Mouse (Mus musculus) stomach, embryonic 16.5 days (tissue): ENCODE measurements around the gene Aftph. TPM values are rescaled to one million over a fixed set of nuclear protein-coding genes. Genes with fewer than 3 reads are reported as not detected.

Experiments used
- ATAC-seq: fragments of 200-750 bp; cut with Nextera tagmentation; 2 replicates; pipeline ENCODE4 v1.8.0; 2017; ENCODE audit warnings: moderate number of reproducible peaks, moderate TSS enrichment; ENCODE audit not compliant: insufficient read depth, low FRiP score
- H3K27ac ChIP-seq: fragments of 300-500 bp; sonication (generic); 2 replicates; pipeline ENCODE4 v1.5.1; 2014; ENCODE audit warnings: low read length
- H3K27me3 ChIP-seq: fragments of 300-500 bp; sonication (generic); 2 replicates; pipeline ENCODE4 v1.6.1; 2014; ENCODE audit warnings: low read length, control low read depth, mixed read lengths; ENCODE audit not compliant: control insufficient read depth, insufficient read depth
- H3K36me3 ChIP-seq: fragments of 300-500 bp; sonication (generic); 2 replicates; pipeline ENCODE4 v1.6.1; 2014; ENCODE audit warnings: low read length; ENCODE audit not compliant: control insufficient read depth, insufficient read depth
- H3K4me1 ChIP-seq: fragments of 300-500 bp; sonication (generic); 2 replicates; pipeline ENCODE4 v1.6.1; 2014; ENCODE audit warnings: low read length, control low read depth, mixed read lengths; ENCODE audit not compliant: control insufficient read depth, insufficient read depth
- H3K4me2 ChIP-seq: fragments of 300-500 bp; sonication (generic); 2 replicates; pipeline ENCODE4 v1.6.1; 2014; ENCODE audit warnings: low read depth, low read length, mixed read lengths
- H3K4me3 ChIP-seq: fragments of 300-500 bp; sonication (generic); replicated peaks from 2 replicates; pipeline ENCODE4 v1.5.1; 2014; ENCODE audit warnings: mild to moderate bottlenecking, low read length
- H3K9ac ChIP-seq: fragments of 300-500 bp; sonication (generic); 2 replicates; pipeline ENCODE4 v1.6.1; 2014; ENCODE audit warnings: low read length
- H3K9me3 ChIP-seq: fragments of 300-500 bp; sonication (generic); replicated peaks from 2 replicates; pipeline ENCODE4 v1.6.1; 2016; ENCODE audit warnings: low read length, control low read depth; ENCODE audit not compliant: control insufficient read depth
- WGBS: fragments of 180-500 bp; shearing (Covaris S2); extraction: QIAGEN DNeasy Blood & Tissue Kit; methylation state at CpG from one replicate; pipeline ENCODE4 v1.1.7; 2014; 5-methylcytosine and 5-hydroxymethylcytosine counted together
- polyA plus RNA-seq: library from polyadenylated mRNA; unstranded; fragments of >200 nt; fragmentation: Nextera tagmentation; extraction: Ambion mirVana; gene quantifications from 2 replicates; pipeline ENCODE4 v1.2.1, GENCODE M21; 2015

The Aftph gene
- 22.8 and 24.2 TPM in 2 replicates for polyA plus RNA-seq

DNA sequence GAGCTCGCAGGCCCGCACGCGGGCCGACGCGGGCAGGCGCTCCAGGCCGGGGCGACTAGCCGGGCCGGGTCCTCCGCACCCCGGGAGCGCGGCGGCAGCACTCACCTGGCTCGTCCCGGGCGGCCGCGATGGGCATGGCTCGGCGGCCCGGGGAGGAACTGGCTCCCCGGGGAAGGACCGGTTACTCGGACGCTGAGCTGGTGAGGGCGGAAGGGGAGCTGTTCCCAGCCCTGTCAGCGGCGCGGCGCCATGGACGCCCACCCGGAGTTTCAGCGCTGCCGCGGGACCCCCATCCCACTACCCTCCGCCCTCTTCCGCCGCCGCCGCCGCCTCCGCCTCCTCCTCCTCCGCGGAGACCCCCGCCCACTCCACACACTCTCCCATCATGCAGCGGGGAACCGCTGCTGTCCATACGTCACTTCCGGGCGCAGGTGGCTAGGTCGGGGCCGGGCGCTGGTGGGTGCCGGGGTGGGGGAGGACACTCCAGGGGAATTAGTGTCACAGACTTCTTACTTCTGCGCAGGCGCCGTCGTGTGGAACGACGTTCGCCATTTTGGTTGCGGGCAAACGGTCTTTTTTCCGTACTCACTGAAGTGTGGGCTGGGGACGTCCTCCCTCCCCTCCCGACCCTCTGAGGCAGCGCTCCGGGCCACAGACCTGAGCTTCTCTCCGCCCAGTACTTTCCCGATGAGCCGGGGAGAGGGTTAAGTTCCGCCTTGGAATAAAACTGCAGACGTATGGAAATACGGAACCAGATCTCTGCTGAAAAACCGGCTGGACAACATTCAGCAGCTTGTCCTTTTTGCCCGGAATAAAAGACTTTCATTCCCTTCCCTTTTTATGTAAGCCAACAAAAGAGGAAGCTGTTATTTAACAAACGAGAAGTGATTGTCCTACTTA, at the start of gene Aftph:
TSS of gene Aftph (minus strand) at position 389 of the 900 bp plus-strand sequence.
- Histone ChIP-seq H3K4me1 (no peaks in the 10 kb centered on the region), H3K27ac (peak within 1 kb of the TSS; percentile 97), H3K9ac (peak within 1 kb of the TSS; percentile 84), H3K27me3 (no peaks in the 10 kb centered on the region), H3K36me3 (no peaks in the 10 kb centered on the region), H3K9me3 (no peaks in the 10 kb centered on the region), H3K4me2 (peak within 1 kb of the TSS; percentile 88), H3K4me3 (peak within 1 kb of the TSS; percentile 88)
- WGBS: under 1% methylated on average over 68 of the region's 81 CpGs
- peak; percentile 99 for ATAC-seq

DNA sequence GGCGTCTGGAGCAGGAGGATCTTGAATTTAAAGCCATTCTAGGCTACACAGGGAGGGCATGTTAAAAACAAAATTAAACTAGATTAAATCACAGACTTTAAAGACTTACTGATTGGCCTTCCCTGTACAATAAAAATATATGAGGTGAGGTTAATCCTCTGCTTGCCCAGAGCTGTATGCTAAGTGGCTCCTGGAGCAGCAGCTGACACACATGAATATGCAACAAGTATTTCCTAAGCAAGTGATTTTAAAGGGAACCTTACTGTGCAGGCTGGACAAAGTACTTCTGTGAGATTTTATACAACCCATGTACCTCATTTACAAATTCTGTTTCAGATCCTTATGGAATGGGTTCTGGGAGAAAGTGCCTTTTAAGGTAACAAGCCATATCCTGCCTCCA, 47.6 kb upstream of the Aftph start:
- no peaks in the 10 kb centered on the region for H3K27me3 ChIP-seq
- no peak for ATAC-seq
- H3K9me3 ChIP-seq: no peaks in the 10 kb centered on the region; the same call in 1 of the 2 replicates
- 0 out of 2 replicates have a peak, but pooled peaks cover 4% of the 10 kb centered on the region for H3K4me1 ChIP-seq
- H3K36me3 ChIP-seq: no peaks in the 10 kb centered on the region
- H3K4me3 ChIP-seq: no peak overlapping the region
- WGBS: 48% methylated on average over 1 of the region's 1 CpGs
- H3K4me2 ChIP-seq: no peak overlapping the region
- no peak overlapping the region for H3K9ac ChIP-seq
- H3K27ac ChIP-seq: peak overlapping the region; percentile 42; the same call in 1 of the 2 replicates

DNA sequence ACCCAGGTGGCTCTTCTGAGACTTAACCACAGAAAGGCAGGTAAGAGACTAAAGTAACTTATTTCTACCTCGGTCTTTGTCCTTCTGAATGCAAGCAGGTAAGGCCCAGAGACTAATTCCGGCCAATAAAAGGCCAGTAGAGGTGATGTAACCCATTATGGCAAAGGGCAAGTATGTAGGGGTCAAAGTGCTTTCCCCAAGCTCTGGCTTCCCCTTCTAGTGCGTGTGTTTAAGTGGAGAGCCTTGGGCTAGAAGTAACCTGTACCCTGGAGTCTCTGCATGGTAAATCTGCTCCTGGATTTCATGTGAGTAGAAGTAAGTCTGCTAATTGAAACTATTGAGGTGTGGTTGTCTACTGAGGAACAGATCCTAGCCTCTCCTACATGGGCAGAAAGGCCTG, 46.7 kb upstream of the Aftph start:
- Histone ChIP-seq H3K27me3 (no peaks in the 10 kb centered on the region), H3K4me3 (no peak overlapping the region), H3K9me3 (no peaks in the 10 kb centered on the region; the same call in 1 of the 2 replicates), H3K4me2 (no peak overlapping the region), H3K27ac (no peak overlapping the region), H3K9ac (no peak overlapping the region), H3K4me1 (0 out of 2 replicates have a peak, but pooled peaks cover 4% of the 10 kb centered on the region), H3K36me3 (no peaks in the 10 kb centered on the region)
- ATAC-seq: no peak
- WGBS: 64% methylated on average over 3 of the region's 3 CpGs

DNA sequence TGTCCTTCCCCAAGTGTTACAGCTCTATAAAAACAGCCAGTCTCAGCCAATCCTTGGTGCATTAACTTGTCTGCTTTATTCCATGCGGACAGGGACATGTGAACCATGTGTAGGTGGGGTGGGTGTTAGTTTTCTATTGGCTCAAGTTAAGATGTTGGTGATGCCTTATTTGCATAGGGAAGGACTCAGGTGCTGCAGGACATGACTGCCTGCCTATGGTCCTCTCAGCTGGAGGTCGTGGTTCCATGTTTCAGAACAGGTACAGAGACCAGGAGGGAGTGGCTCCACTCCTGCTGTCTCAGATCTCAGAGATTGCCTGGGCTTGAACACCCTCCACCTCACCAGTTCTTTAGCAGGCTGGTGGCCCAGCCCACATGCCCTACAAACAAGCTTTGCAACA, 44.8 kb upstream of the Aftph start:
- no peak overlapping the region for H3K9ac ChIP-seq
- H3K36me3 ChIP-seq: no peaks in the 10 kb centered on the region
- H3K27me3 ChIP-seq: no peaks in the 10 kb centered on the region
- H3K9me3 ChIP-seq: no peaks in the 10 kb centered on the region; the same call in 1 of the 2 replicates
- 63% methylated on average over 2 of the region's 2 CpGs for WGBS
- no peak overlapping the region for H3K4me3 ChIP-seq
- H3K4me2 ChIP-seq: no peak overlapping the region
- no peak overlapping the region for H3K27ac ChIP-seq
- H3K4me1 ChIP-seq: 0 out of 2 replicates have a peak, but pooled peaks cover 4% of the 10 kb centered on the region
- no peak for ATAC-seq

DNA sequence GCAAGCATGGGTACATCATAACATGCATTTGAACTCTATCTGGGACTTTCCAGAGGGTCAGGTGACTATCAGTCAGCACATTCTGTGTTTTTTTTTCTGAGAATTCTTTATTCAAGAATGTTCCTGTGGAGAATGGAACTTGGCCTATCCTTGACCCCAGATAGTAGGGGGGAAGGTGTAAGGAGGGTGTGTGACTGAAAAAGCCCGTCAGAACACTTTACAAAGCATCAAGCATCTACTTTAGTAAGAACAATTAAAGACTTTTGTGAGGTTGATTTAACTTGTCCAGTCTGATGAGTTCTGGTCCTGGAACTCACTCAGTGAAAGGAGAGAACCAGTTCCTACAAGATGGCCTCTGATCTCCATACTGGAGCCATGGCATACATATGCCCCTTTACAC, 43.8 kb upstream of the Aftph start:
- WGBS: 68% methylated on average over 1 of the region's 1 CpGs
- H3K4me1 ChIP-seq: 0 out of 2 replicates have a peak, but pooled peaks cover 4% of the 10 kb centered on the region
- no peak for ATAC-seq

DNA sequence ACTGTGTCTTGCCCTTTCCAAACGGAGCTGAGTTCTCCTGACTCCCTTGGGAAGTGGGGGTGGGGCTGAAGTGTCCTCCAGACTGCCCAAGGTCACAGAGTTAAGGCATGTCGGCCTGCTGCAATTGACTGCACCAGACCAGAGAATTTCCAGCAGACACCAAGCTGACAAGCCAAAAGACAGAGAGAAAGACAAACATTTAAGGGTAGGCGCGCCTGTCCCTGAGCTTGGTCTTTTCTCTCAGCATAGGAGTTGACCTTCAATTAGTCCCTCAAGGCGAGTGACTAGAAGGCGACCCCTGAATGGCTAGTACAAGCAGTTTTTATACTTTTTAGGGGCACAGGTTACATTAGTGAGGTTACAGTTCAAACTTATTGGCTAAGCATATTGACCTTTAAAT, 43.4 kb upstream of the Aftph start:
- no peak for ATAC-seq
- H3K9ac ChIP-seq: no peak overlapping the region
- H3K4me2 ChIP-seq: no peak overlapping the region
- no peak overlapping the region for H3K27ac ChIP-seq
- H3K27me3 ChIP-seq: no peaks in the 10 kb centered on the region
- no peak overlapping the region for H3K4me3 ChIP-seq
- H3K36me3 ChIP-seq: no peaks in the 10 kb centered on the region
- H3K9me3 ChIP-seq: no peaks in the 10 kb centered on the region; the same call in 1 of the 2 replicates
- WGBS: 82% methylated on average over 6 of the region's 6 CpGs
- 0 out of 2 replicates have a peak, but pooled peaks cover 4% of the 10 kb centered on the region for H3K4me1 ChIP-seq

More for the DNA sequence above, 43.8 kb upstream of the Aftph start:
- Histone ChIP-seq H3K9ac (no peak overlapping the region), H3K27ac (no peak overlapping the region), H3K9me3 (no peaks in the 10 kb centered on the region; the same call in 1 of the 2 replicates), H3K36me3 (no peaks in the 10 kb centered on the region), H3K4me3 (no peak overlapping the region), H3K4me2 (no peak overlapping the region), H3K27me3 (no peaks in the 10 kb centered on the region)

DNA sequence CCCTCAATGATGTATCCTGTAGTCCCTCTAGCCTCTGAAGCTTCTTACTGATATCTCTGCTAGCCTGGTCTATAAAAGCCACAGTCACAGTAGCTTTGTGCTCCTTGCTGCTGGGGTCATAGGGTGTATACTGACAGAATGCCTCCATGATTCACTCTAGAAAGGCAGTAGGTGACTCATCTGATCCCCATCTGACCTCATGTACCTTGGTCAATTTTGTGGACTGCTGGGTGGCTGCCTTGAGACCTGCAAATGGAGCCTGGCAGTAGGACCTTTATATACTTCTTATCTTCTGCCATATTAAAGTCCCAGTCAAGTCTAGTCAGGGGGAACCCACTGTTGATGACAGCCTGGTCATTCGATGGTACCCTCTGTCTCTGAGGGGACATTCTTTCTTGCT, 42.1 kb upstream of the Aftph start:
- WGBS: 86% methylated on average over 1 of the region's 1 CpGs
- Histone ChIP-seq H3K27me3 (no peaks in the 10 kb centered on the region), H3K36me3 (no peaks in the 10 kb centered on the region), H3K4me1 (0 out of 2 replicates have a peak, but pooled peaks cover 4% of the 10 kb centered on the region), H3K4me2 (no peak overlapping the region), H3K4me3 (no peak overlapping the region), H3K27ac (no peak overlapping the region), H3K9ac (no peak overlapping the region), H3K9me3 (no peaks in the 10 kb centered on the region; the same call in 1 of the 2 replicates)
- no peak for ATAC-seq

DNA sequence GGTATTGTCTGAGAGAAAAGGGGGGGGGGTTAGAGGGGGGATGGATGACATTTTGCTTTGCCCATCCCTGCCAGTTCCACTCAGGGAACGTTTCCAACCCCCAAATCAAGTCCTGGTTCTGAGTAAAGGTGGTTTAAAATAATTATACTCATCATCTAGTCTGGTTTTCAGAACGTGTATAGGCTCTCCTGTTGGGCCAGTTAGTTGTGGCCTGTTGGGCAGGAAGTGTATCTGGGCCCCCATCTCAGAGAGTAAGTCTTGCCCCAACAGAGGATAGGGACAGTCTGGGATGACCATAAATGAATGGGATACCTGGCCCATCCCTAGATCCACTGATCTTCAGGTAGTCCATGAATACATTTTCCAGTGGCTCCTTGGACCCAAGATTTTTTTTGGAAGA, 41.2 kb upstream of the Aftph start:
- ATAC-seq: no peak
- H3K36me3 ChIP-seq: no peaks in the 10 kb centered on the region
- no peaks in the 10 kb centered on the region; the same call in 1 of the 2 replicates for H3K9me3 ChIP-seq
- H3K4me2 ChIP-seq: no peak overlapping the region
- H3K4me3 ChIP-seq: no peak overlapping the region
- 56% methylated on average over 2 of the region's 2 CpGs for WGBS
- H3K27me3 ChIP-seq: no peaks in the 10 kb centered on the region
- H3K27ac ChIP-seq: no peak overlapping the region
- no peak overlapping the region for H3K9ac ChIP-seq
- no peaks in the 10 kb centered on the region for H3K4me1 ChIP-seq

DNA sequence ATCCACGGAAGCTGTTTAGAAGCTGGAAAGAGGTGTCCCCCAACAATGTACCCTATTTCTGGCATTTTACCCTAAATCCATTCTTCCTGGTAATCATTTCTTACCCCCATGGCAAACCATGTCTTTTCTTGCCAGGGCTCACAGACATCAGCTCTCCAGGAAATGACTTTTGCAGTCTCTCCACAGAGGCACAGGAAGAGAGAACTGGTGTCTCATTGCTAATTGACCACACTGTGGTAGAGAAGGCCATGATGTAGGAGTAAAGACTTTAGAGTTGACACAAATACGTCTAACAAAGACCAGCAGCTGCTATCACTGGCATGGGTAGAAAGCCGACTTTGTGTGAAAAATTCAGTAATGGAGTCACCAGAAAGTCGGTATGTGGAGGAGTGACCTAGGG, 38.9 kb upstream of the Aftph start:
- Histone ChIP-seq H3K27me3 (no peaks in the 10 kb centered on the region), H3K9ac (no peak overlapping the region), H3K27ac (no peak overlapping the region), H3K4me3 (no peak overlapping the region), H3K4me2 (no peak overlapping the region), H3K36me3 (no peaks in the 10 kb centered on the region), H3K4me1 (no peaks in the 10 kb centered on the region), H3K9me3 (no peaks in the 10 kb centered on the region; the same call in 1 of the 2 replicates)
- WGBS: 75% methylated on average over 4 of the region's 4 CpGs
- no peak for ATAC-seq
